Mouse (Mus musculus) kidney, adult 18-20 months (tissue): ENCODE measurements around the gene Arhgef11.
"Not testable (repeated sequence)": the region's sequence is repeated elsewhere in the genome, so short reads cannot be mapped to it uniquely, and the experiment has no call there.

Experiments
- DNase-seq: peaks from one replicate; pipeline ENCODE4 v3.0.0; 2021

Gene Arhgef11

GRCm38 (mm10) chr3:87616957-87617810, at the start of gene Arhgef11:
TSS of gene Arhgef11 (plus strand) at chr3:87617559.
- peak; percentile 86 for DNase-seq

DNA sequence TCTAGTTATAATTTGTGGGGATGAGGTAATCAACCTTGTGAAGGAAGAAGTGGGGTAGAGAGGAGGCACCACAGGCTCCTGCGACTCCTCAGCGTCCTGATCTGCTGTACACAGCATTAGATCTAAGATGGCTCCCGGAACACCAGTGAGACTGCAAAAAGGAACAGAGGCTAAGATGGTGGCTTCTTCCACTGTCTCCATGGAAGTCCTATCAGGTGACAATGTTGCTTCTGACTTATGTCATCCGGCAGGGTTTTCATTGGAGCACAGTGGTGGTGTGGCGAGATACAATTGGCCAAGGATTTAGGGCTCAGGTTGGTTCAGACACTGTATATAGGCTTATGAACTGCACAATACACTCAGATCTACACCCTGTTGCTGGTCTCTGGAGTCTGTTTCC, 48.7 kb upstream of the Arhgef11 start:
- DNase-seq: no peak

DNA sequence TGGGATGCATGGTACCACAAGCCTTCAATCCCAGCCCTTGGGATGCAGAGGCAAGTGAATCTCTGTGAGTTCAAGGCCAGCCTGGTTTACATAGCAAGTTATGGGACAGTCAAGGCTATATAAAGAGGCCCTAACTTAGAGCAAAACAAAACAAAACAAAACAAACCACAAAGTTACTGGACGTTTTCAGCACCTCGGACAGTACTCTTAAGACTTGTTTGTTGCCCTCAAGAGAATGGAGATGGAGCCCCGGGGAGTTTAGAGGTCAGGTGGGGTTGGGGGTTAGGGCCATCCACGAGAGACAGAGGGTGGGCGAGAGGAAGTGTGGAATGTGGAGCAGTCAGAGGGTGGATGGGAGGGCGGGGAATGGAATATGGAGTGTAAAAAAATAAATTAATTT, 41.6 kb upstream of the Arhgef11 start:
- DNase-seq: no peak

DNA sequence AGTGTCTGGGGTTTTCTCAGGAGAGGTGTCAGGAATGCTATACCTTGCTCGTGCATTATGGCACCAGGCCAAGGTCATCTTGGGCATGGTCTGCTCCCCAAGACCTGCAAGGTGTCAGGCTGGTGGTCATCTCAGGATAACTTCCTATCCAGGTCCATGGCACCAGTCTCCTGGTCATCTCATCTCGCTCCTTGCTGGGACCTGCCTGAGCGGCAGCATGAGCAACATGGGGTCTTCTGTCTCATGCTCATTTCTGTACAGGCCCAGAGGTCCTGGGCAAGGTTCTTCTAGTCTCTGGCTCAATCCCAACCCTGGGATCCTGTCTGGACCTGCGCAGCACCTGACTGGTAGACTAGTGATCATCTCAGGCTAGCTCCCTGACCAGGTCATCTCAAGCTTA, 35.1 kb upstream of the Arhgef11 start:
- no peak for DNase-seq

DNA sequence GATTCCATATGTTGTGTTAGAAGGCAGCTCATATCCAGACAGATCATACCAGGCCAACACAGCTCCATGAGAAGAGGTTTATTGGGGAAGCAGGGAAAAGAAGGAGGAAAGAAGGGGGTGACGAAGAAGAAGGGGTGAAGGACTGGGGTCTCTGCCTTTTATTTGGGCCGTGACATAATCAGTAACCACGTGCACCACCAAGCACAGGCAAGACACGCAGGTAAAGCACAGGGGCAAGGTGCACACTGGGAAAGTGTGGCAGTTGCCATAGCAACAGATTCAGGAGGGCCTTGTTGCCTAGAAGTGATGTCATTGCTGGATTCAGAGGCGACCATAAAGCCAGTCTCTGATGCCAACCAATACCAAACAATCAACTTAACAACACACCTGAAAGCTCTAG, 23.6 kb upstream of the Arhgef11 start:
- DNase-seq: no peak

GRCm38 (mm10) chr3:87595328-87595727, 22.0 kb upstream of the Arhgef11 start:
- not testable (repeated sequence) for DNase-seq

DNA sequence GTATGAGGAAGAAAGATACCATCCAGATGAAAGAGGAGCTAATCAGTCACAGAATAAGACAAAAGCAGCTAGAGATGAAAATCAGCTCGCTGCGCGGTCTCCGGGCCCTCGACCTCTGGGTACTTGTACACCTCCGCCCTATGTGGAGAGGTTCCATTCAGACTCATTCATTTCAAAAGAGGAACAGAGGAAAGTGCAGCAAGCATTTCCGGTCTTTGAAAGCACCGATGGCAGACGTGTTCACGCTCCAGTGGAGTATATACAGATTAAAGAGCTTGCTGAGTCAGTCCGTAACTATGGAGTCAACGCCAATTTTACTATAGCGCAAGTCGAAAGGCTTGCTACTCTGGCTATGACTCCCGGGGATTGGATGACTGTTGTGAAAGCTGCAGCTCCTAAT, 16.3 kb upstream of the Arhgef11 start:
- DNase-seq: not testable (repeated sequence)

DNA sequence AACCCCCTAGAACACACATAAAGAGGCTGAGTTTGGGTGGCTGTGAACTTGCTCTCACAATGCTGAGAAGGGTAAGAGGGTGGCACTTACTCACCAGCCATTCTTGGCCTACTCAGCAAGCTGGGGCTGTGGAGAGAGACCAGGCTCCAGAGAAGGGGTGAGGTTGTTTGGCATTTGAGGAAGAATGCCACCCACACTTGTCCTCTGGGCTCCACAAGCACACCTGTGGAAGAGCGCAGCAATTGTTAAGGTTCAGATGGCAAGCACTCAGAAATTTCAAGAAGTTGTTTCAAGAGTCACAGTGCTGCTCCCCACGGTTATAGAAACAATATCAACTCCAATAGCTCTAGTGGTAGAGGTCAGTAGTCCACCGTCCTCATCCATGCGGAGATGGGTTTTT, 1.0 kb upstream of the Arhgef11 start:
- DNase-seq: no peak

- DNase-seq: no peak
Measured at GRCm38 (mm10) chr3:87617811-87618130, 412 bp downstream of the Arhgef11 start.

DNA sequence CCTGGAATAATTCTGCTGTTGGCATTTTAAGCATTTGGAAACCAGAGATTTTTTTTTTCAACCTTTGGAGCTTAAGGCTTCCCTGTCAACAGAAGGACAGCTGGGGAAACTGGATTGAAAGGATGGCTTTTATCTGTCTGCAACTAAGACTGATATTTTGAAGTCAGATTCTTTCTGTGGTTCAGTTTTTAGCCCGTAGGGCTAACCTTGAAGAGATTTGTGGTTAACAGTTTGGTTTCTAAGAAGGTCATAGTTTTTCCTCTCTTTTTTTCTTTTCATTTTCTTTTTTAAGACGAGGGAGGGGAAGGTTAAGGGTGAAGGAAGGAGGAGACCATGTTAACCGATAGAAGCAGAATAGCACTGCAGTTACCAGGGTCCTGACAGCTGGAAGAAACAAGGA, 881 bp downstream of the Arhgef11 start:
- DNase-seq: no peak

DNA sequence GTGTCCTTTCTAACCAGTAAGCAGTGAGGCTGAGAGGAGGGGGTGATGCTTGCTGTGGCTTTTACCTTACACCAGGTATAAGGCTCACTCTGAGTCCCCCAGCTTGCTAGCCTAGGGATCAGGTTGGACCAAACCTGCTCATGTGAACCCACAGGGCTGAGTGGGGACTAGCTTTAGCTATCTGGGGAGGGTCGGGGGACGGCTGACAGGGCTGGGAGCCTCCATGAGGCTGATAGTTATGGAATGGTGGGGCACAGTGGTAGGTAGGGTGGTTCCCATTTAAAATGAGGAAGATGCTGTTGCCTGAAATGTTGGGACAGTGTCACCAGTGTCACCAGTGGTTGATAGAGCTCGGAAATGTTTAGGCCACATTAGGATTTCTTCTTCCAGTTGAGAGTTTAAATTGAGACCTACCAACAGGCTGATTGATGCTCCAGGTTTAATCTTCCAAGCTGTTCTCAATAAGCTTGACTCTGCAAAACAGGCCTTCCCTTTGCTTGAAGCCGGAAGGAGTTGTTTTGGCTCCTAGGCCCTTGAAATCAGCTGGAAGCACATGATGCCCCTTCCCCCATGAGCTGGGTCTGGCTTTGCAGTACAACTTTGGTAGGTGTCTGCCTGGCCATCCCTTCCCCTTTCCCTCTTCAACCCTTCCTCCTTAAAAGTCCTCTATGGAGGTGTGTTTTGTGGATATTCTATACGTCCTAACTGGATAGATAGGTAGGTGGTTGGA, 1.8 kb downstream of the Arhgef11 start:
- no peak for DNase-seq

DNA sequence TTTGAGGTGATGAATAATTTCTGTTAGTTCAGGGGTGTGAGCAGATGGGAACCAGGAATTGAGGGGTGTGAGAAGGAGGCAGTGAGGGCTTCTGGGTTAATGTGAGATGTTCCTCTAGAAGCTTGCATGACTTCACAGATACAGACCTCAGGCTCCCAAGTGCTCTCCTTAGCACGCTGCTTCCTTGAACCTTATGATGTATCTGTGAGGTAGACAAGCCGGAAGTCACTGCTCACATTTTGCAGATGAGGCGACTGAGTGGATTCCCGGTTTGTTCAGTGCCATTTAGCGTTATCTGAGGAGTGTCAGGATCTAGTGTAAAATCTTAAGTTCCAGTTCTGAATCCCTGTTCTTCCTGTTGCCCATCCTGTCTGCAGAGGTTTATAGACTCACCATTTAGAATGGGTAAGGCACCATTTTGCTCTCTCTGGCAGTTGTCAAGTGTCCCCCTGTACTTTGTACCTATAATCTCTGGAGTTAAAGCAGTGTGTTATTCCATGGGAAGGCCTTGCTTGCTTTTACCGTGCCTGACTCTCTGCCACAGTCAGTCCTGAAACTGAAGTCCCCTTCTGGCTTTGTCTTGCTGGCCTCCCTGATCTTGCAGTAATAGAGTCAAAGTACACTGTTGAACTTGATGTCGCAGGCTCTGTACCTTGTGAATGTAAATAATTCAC, 3.0 kb downstream of the Arhgef11 start:
- no peak for DNase-seq

GRCm38 (mm10) chr3:87624899-87625298, 7.5 kb downstream of the Arhgef11 start:
- DNase-seq: no peak

- peak; percentile 18 for DNase-seq
Measured at GRCm38 (mm10) chr3:87630899-87631298, 13.5 kb downstream of the Arhgef11 start.

DNA sequence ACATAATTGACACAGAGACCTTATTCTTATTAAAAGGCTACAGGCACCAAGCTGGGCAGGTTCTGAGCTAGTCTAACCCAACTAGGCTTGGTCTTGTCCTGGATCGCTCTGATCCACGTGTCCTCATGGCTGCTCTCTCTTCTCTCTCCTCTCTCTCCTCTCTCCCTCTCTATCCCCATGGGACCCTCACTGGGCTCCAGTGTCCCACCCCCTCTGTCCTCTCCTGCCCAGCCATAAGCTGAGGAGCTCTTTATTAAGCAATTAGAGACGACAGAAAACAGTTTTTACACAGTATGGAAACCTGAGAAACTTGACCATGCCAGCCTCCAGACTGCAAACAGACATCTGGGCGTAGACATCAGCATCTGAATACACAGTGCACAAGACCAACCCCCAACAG, 14.0 kb downstream of the Arhgef11 start:
- no peak for DNase-seq

DNA sequence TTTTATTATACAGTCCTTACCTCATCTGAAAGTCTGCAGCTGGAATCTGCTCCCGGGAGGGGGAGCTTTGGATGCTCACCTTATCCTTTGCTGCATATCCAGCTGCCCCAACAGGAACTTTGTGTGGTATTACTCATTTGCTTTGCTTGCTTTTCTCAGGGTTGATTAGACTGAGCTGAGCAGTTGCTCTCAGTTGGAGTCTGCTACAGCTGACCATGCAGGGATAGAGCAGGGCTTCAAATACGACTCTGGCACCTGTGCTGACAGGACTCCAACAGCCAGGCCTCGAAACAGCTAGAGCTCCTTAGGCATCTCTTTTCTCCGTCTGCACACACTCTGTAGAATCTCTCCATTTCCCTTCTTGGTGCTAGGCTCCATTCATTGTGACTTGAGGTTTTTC, 18.2 kb downstream of the Arhgef11 start:
- no peak for DNase-seq

- no peak for DNase-seq
Measured at GRCm38 (mm10) chr3:87643453-87643852, 26.1 kb downstream of the Arhgef11 start.

DNA sequence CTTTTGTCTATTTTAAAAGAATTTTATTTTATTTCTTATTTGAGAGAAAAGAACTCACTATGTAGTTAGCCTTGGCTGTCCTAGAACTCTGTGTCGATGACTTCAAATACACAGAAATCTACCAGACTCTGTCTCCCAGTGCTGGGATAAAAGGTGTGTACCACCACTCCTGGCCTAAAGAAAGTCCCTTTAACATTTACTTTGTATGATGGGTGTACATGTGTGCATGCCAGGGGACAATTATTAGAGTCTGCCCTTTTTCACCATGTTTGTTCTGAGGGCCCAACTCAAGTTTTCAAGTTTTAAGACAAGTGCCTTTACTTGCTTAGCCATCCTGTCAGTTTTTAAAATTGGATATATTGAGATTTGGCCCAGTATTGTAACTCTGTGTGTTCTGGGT, 28.8 kb downstream of the Arhgef11 start:
- DNase-seq: no peak

- no peak for DNase-seq
Measured at GRCm38 (mm10) chr3:87649063-87649462, 31.7 kb downstream of the Arhgef11 start.

- no peak for DNase-seq
Measured at GRCm38 (mm10) chr3:87658348-87658747, 41.0 kb downstream of the Arhgef11 start.

DNA sequence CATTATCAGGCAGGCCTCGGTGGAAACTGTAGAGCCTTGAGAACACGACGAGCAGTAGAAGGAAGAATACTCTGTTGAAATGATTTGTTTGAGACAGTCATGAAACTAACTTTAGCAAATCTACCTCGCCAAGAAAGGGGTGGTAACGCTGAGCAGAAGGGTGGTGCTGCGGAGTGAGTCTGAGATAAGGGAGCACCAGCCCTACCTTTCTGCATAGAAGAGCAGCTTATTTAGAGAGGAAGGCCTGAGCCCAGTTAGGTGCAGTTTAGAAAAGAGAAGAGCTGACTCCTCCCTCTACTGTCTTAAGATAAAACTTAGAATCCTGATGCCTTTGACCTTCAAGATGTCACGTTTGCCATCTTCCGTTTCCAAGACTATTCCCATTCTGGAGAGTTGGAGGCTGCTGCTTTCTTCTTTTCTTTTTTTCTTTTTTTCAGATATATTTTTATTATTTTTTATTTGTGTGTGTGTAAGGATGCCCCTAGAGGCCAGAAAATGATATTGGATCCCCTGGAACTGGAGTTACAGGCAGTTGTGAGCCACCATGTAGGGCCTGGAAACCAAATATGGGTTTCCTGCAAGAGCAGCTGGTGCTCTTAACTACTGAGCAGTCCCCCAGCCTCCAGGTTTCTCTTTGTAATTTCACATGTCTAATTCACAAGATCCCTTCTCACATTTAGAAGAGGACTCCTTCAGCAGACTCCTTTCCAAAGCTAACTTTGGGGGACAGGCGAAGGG, 42.5 kb downstream of the Arhgef11 start:
- no peak for DNase-seq

- no peak for DNase-seq
Measured at GRCm38 (mm10) chr3:87660479-87660878, 43.1 kb downstream of the Arhgef11 start.

- no peak for DNase-seq
Measured at GRCm38 (mm10) chr3:87661291-87661690, 43.9 kb downstream of the Arhgef11 start.
